Mouse (Mus musculus) layer of hippocampus, adult 9-11 months (tissue): ENCODE results near the gene Tom1.

ENCODE experiments used
- DNase-seq: peaks from one replicate; pipeline ENCODE4 v3.0.0; 2022

Gene Tom1

GRCm38 (mm10) chr8:75046303-75046702 is 12.8 kb downstream of the Tom1 start:
- DNase-seq, result no peak

- no peak for DNase-seq
Observed at GRCm38 (mm10) chr8:75047784-75048183, 14.3 kb downstream of the Tom1 start.

- no peak for DNase-seq
Observed at GRCm38 (mm10) chr8:75053342-75053741, 19.8 kb downstream of the Tom1 start.

GRCm38 (mm10) chr8:75055673-75056072 is 22.2 kb downstream of the Tom1 start:
- no peak for DNase-seq

GRCm38 (mm10) chr8:75060022-75060421 is 26.5 kb downstream of the Tom1 start:
- DNase-seq, result no peak

- no peak for DNase-seq
Observed at GRCm38 (mm10) chr8:75060815-75061214, 27.3 kb downstream of the Tom1 start.

GRCm38 (mm10) chr8:75063290-75063689 is 29.8 kb downstream of the Tom1 start:
- DNase-seq, result peak; percentile 72

- no peak for DNase-seq
Observed at GRCm38 (mm10) chr8:75064790-75065189, 31.3 kb downstream of the Tom1 start.

- DNase-seq, result no peak
Observed at GRCm38 (mm10) chr8:75067287-75067686, 33.8 kb downstream of the Tom1 start.

- no peak for DNase-seq
Observed at GRCm38 (mm10) chr8:75070297-75070696, 36.8 kb downstream of the Tom1 start.

- peak; percentile 67 for DNase-seq
Observed at GRCm38 (mm10) chr8:75071627-75072346, 38.3 kb downstream of the Tom1 start.

GRCm38 (mm10) chr8:75074876-75075275 is 41.4 kb downstream of the Tom1 start:
- DNase-seq, result no peak

- no peak for DNase-seq
Observed at GRCm38 (mm10) chr8:75078215-75078614, 44.7 kb downstream of the Tom1 start.

- DNase-seq, result no peak
Observed at GRCm38 (mm10) chr8:75078851-75079250, 45.3 kb downstream of the Tom1 start.

GRCm38 (mm10) chr8:75081364-75082040 is 48.0 kb downstream of the Tom1 start:
- no peak for DNase-seq

GRCm38 (mm10) chr8:75082181-75082805 is 48.8 kb downstream of the Tom1 start:
- DNase-seq, result no peak

- peak; percentile 89 for DNase-seq
Observed at GRCm38 (mm10) chr8:75083846-75084245, 50.3 kb downstream of the Tom1 start.

GRCm38 (mm10) chr8:75084382-75085064 is 51.0 kb downstream of the Tom1 start:
- no peak for DNase-seq

GRCm38 (mm10) chr8:75086002-75086401 is 52.5 kb downstream of the Tom1 start:
- no peak for DNase-seq

- DNase-seq, result no peak
Observed at GRCm38 (mm10) chr8:75087127-75087526, 53.6 kb downstream of the Tom1 start.

GRCm38 (mm10) chr8:75088989-75089881 is 55.7 kb downstream of the Tom1 start:
- DNase-seq, result peak; percentile 90

GRCm38 (mm10) chr8:75090781-75091365 is 57.4 kb downstream of the Tom1 start:
- DNase-seq, result no peak
